Mouse (Mus musculus): Measurements from ENCODE around the gene Fbxw11.

GRCm38 (mm10) chr11:32704241-32704890 is 61.8 kb downstream of the Fbxw11 start:
- TF ChIP-seq POLR2A (IDR thresholded peaks at IDR 0.05; ENCODE audit: insufficient read depth, low read depth, low read length) (no peak), EP300 (IDR thresholded peaks at IDR 0.05; ENCODE audit: insufficient read depth, low read depth, low read length) (no peak)

Measured in heart, adult 2 months (tissue).